Mouse (Mus musculus): ENCODE data around the gene Vars2. TPM values are rescaled to one million over a fixed set of nuclear protein-coding genes. Genes with fewer than 3 reads are reported as not detected.

Vars2 gene
- total RNA-seq, 1 experiment: 58.5 TPM

DNA sequence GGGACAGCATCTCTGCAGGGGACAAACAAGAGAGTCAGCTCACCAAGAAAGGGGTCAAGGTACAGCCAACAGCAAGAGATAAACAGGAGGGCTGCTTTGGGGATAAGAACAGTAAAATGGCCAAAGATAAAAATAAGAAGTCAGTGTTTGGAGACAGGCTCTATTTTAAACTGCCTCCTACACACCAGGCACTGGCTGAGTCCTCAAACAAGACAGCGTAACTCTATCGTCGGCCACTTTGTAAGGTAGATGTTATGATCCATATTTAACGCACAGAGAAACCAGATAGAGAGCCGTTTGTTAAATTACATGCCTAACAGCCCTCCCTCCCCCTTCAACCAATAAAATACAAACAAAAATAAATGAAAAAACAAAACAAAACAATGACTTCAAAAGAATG is 26.5 kb upstream of the Vars2 start:
- DNase-seq (ENCODE audit: low read depth, low spot score): no peak
- Histone ChIP-seq H3K9me3 (ENCODE audit: control insufficient read depth, insufficient read depth, low read depth, low read length) (no peaks in the 10 kb centered on the region), H3K9ac (ENCODE audit: insufficient read depth, low read depth, low read length, poor library complexity, severe bottlenecking) (no peak overlapping the region), H3K4me3 (ENCODE audit: insufficient read depth in 1 of 2, low read depth in 1 of 2, low read length in 2 of 2, poor library complexity in 1 of 2, severe bottlenecking in 1 of 2) (no peak overlapping the region), H3K36me3 (ENCODE audit: control insufficient read depth, insufficient read depth, low read length, poor library complexity, severe bottlenecking) (peaks cover 3% of the 10 kb centered on the region; the same call in 1 of the 2 replicates), H3K4me1 (ENCODE audit: control insufficient read depth in 2 of 2, insufficient read depth in 2 of 2, low read length in 2 of 2, poor library complexity in 1 of 2) (peaks cover 2 to 18% of the 10 kb centered on the region in 2 experiments; a peak in 3 of 4 replicates), H3K27ac (ENCODE audit: insufficient read depth, low read depth, low read length, poor library complexity, severe bottlenecking) (no peak overlapping the region)
- in situ Hi-C loops (cut with MboI; ENCODE audit: low sequenced_read_pairs in 2 of 2, unreplicated experiment in 2 of 2): no loop called here
- TF ChIP-seq HCFC1 (IDR thresholded peaks at IDR 0.05; ENCODE audit: borderline replicate concordance, insufficient read depth, low read length): no peak
- no peak for TF ChIP-seq ZNF384 (IDR thresholded peaks at IDR 0.05; ENCODE audit: low read depth, low read length)
- no peak for TF ChIP-seq MAFK (IDR thresholded peaks at IDR 0.05; ENCODE audit: insufficient read depth, low read depth, low read length)
- no peak for TF ChIP-seq CHD2 (IDR thresholded peaks at IDR 0.05; ENCODE audit: low read depth, low read length)
- no peak for TF ChIP-seq ZC3H11A (IDR thresholded peaks at IDR 0.05; ENCODE audit: borderline replicate concordance, low read depth, low read length)

DNA sequence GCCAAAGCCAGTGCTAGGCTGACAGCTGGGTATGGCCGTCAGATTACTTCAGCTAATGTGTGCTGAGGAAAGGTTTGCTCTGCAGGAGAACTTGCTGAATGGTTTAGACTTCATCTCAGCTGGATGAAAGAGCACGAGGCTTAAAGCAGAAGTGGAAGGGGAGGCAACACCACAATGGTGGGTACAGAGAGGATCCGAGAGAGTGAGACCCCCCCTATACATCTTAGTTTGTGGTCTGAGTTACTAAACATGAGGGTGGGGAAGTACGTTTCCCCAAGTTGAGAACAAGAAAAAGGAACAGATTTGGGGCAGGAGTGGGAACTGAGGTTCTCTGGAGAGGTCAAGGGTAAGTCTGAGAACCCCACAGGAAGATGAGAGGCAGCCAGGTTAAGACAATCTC is 25.0 kb upstream of the Vars2 start:
- in situ Hi-C loops (cut with MboI; ENCODE audit: low sequenced_read_pairs in 2 of 2, unreplicated experiment in 2 of 2): no loop called here
- no peak overlapping the region for H3K9ac ChIP-seq (ENCODE audit: insufficient read depth, low read depth, low read length, poor library complexity, severe bottlenecking)
- TF ChIP-seq CHD2 (IDR thresholded peaks at IDR 0.05; ENCODE audit: low read depth, low read length) (no peak), MAFK (IDR thresholded peaks at IDR 0.05; ENCODE audit: insufficient read depth, low read depth, low read length) (no peak), ZC3H11A (IDR thresholded peaks at IDR 0.05; ENCODE audit: borderline replicate concordance, low read depth, low read length) (no peak), HCFC1 (IDR thresholded peaks at IDR 0.05; ENCODE audit: borderline replicate concordance, insufficient read depth, low read length) (no peak), ZNF384 (IDR thresholded peaks at IDR 0.05; ENCODE audit: low read depth, low read length) (no peak)
- H3K4me1 ChIP-seq (ENCODE audit: control insufficient read depth in 2 of 2, insufficient read depth in 2 of 2, low read length in 2 of 2, poor library complexity in 1 of 2): peaks cover 2 to 20% of the 10 kb centered on the region in 2 experiments; a peak in 3 of 4 replicates
- no peak overlapping the region for H3K4me3 ChIP-seq (ENCODE audit: insufficient read depth in 1 of 2, low read depth in 1 of 2, low read length in 2 of 2, poor library complexity in 1 of 2, severe bottlenecking in 1 of 2)
- H3K36me3 ChIP-seq (ENCODE audit: control insufficient read depth, insufficient read depth, low read length, poor library complexity, severe bottlenecking): peaks cover 12% of the 10 kb centered on the region; the same call in 1 of the 2 replicates
- no peak overlapping the region for H3K27ac ChIP-seq (ENCODE audit: insufficient read depth, low read depth, low read length, poor library complexity, severe bottlenecking)
- H3K9me3 ChIP-seq (ENCODE audit: control insufficient read depth, insufficient read depth, low read depth, low read length): no peaks in the 10 kb centered on the region
- no peak for DNase-seq (ENCODE audit: low read depth, low spot score)

- in situ Hi-C loops (cut with MboI; ENCODE audit: low sequenced_read_pairs in 2 of 2, unreplicated experiment in 2 of 2): no loop called here
- no peak for DNase-seq (ENCODE audit: low read depth, low spot score)
- TF ChIP-seq MAFK (IDR thresholded peaks at IDR 0.05; ENCODE audit: insufficient read depth, low read depth, low read length) (no peak), ZNF384 (IDR thresholded peaks at IDR 0.05; ENCODE audit: low read depth, low read length) (no peak)
- Histone ChIP-seq H3K9ac (ENCODE audit: insufficient read depth, low read depth, low read length, poor library complexity, severe bottlenecking) (no peak overlapping the region), H3K4me1 (ENCODE audit: control insufficient read depth in 2 of 2, insufficient read depth in 2 of 2, low read length in 2 of 2, poor library complexity in 1 of 2) (peaks cover 2 to 15% of the 10 kb centered on the region in 2 experiments; a peak in 3 of 4 replicates), H3K4me3 (ENCODE audit: insufficient read depth in 1 of 2, low read depth in 1 of 2, low read length in 2 of 2, poor library complexity in 1 of 2, severe bottlenecking in 1 of 2) (no peak overlapping the region), H3K27ac (ENCODE audit: insufficient read depth, low read depth, low read length, poor library complexity, severe bottlenecking) (no peak overlapping the region), H3K9me3 (ENCODE audit: control insufficient read depth, insufficient read depth, low read depth, low read length) (no peaks in the 10 kb centered on the region), H3K36me3 (ENCODE audit: control insufficient read depth, insufficient read depth, low read length, poor library complexity, severe bottlenecking) (peaks cover 15% of the 10 kb centered on the region; the same call in 1 of the 2 replicates)
These were observed 24.4 kb upstream of the Vars2 start for GRCm38 (mm10) chr17:35691811-35692210.

GRCm38 (mm10) chr17:35689936-35690645 is 22.7 kb upstream of the Vars2 start:
- Histone ChIP-seq H3K36me3 (ENCODE audit: control insufficient read depth, insufficient read depth, low read length, poor library complexity, severe bottlenecking) (peaks cover 15% of the 10 kb centered on the region; the same call in 1 of the 2 replicates), H3K9ac (ENCODE audit: insufficient read depth, low read depth, low read length, poor library complexity, severe bottlenecking) (peak overlapping the region; percentile 15), H3K27ac (ENCODE audit: insufficient read depth, low read depth, low read length, poor library complexity, severe bottlenecking) (no peak overlapping the region), H3K4me1 (ENCODE audit: control insufficient read depth in 2 of 2, insufficient read depth in 2 of 2, low read length in 2 of 2, poor library complexity in 1 of 2) (peaks cover 2 to 12% of the 10 kb centered on the region in 2 experiments; a peak in 3 of 4 replicates), H3K9me3 (ENCODE audit: control insufficient read depth, insufficient read depth, low read depth, low read length) (no peaks in the 10 kb centered on the region), H3K4me3 (ENCODE audit: insufficient read depth in 1 of 2, low read depth in 1 of 2, low read length in 2 of 2, poor library complexity in 1 of 2, severe bottlenecking in 1 of 2) (peak overlapping the region in 1 of 2 experiments; percentile 14; a peak in 3 of 4 replicates)
- no peak for TF ChIP-seq CHD2 (IDR thresholded peaks at IDR 0.05; ENCODE audit: low read depth, low read length)
- TF ChIP-seq MAFK (IDR thresholded peaks at IDR 0.05; ENCODE audit: insufficient read depth, low read depth, low read length): no peak
- TF ChIP-seq HCFC1 (IDR thresholded peaks at IDR 0.05; ENCODE audit: borderline replicate concordance, insufficient read depth, low read length): no peak
- TF ChIP-seq ZNF384 (IDR thresholded peaks at IDR 0.05; ENCODE audit: low read depth, low read length): no peak
- TF ChIP-seq ZC3H11A (IDR thresholded peaks at IDR 0.05; ENCODE audit: borderline replicate concordance, low read depth, low read length): no peak
- in situ Hi-C loops (cut with MboI; ENCODE audit: low sequenced_read_pairs in 2 of 2, unreplicated experiment in 2 of 2): no loop called here
- DNase-seq (ENCODE audit: low read depth, low spot score): no peak

Data from ES-E14 (cell line).